Mouse (Mus musculus) forebrain, embryonic 12.5 days (tissue): ENCODE measurements at regions not wholly inside any gene's neighbourhood (a gene's known extent, or its start where the extent isn't known, plus 50 kb on each side); places are given as distances from the start of the nearest gene placed in this dataset.

Experiments used
- ATAC-seq: fragments of 200-750 bp; cut with Nextera tagmentation; 2 replicates; pipeline ENCODE4 v1.8.0; 2017; ENCODE audit warnings: moderate TSS enrichment; ENCODE audit not compliant: low FRiP score
- H3K27ac ChIP-seq: fragments of 300-500 bp; sonication (generic); 2 replicates; pipeline ENCODE4 v1.5.1; 2016; ENCODE audit warnings: mild to moderate bottlenecking
- H3K27me3 ChIP-seq: fragments of 300-500 bp; sonication (generic); 2 replicates; pipeline ENCODE4 v1.6.1; 2016; ENCODE audit warnings: mild to moderate bottlenecking
- H3K36me3 ChIP-seq: fragments of 300-500 bp; sonication (generic); replicated peaks from 2 replicates; pipeline ENCODE4 v1.6.1; 2016; ENCODE audit warnings: mild to moderate bottlenecking
- H3K4me1 ChIP-seq: fragments of 300-500 bp; sonication (generic); 2 replicates; pipeline ENCODE4 v1.6.1; 2016
- H3K4me2 ChIP-seq: fragments of 300-500 bp; sonication (generic); 2 replicates; pipeline ENCODE4 v1.6.1; 2016; ENCODE audit warnings: mild to moderate bottlenecking, moderate library complexity
- H3K4me3 ChIP-seq: fragments of 300-500 bp; sonication (generic); replicated peaks from 2 replicates; pipeline ENCODE4 v1.5.1; 2016; ENCODE audit warnings: mild to moderate bottlenecking
- H3K9ac ChIP-seq: fragments of 300-500 bp; sonication (generic); 2 replicates; pipeline ENCODE4 v1.6.1; 2016; ENCODE audit warnings: mild to moderate bottlenecking
- H3K9me3 ChIP-seq: fragments of 300-500 bp; sonication (generic); 2 replicates; pipeline ENCODE4 v1.6.1; 2016
- WGBS: fragments of 180-500 bp; shearing (Covaris S2); methylation state at CpG from one replicate; pipeline ENCODE4 v1.1.7; 2016; 5-methylcytosine and 5-hydroxymethylcytosine counted together

GRCm38 (mm10) chr6:11404101-11404500 is 503.2 kb downstream of the Ndufa4 start:
- no peak overlapping the region for H3K4me3 ChIP-seq
- H3K27ac ChIP-seq, result no peak overlapping the region
- H3K9ac ChIP-seq, result no peak overlapping the region
- no peaks in the 10 kb centered on the region for H3K4me1 ChIP-seq
- no peak for ATAC-seq
- H3K9me3 ChIP-seq, result no peaks in the 10 kb centered on the region
- no peaks in the 10 kb centered on the region for H3K27me3 ChIP-seq
- no peaks in the 10 kb centered on the region for H3K36me3 ChIP-seq
- 54% methylated on average over 2 of the region's 2 CpGs for WGBS
- no peak overlapping the region for H3K4me2 ChIP-seq

- no peak overlapping the region for H3K9ac ChIP-seq
- H3K4me1 ChIP-seq, result no peaks in the 10 kb centered on the region
- 0 out of 2 replicates have a peak, but pooled peaks have one; percentile 20 for ATAC-seq
- no peak overlapping the region for H3K27ac ChIP-seq
- H3K36me3 ChIP-seq, result no peaks in the 10 kb centered on the region
- H3K9me3 ChIP-seq, result no peaks in the 10 kb centered on the region
- no peaks in the 10 kb centered on the region for H3K27me3 ChIP-seq
- H3K4me3 ChIP-seq, result no peak overlapping the region
- WGBS, result 92% methylated on average over 1 of the region's 1 CpGs
- H3K4me2 ChIP-seq, result no peak overlapping the region
These were observed 548.2 kb downstream of the Ndufa4 start for GRCm38 (mm10) chr6:11359088-11359487.

GRCm38 (mm10) chr6:11353599-11353998 is 553.7 kb downstream of the Ndufa4 start:
- H3K9me3 ChIP-seq, result no peaks in the 10 kb centered on the region
- ATAC-seq, result no peak
- H3K36me3 ChIP-seq, result no peaks in the 10 kb centered on the region
- H3K4me2 ChIP-seq, result no peak overlapping the region
- H3K4me3 ChIP-seq, result no peak overlapping the region
- no peaks in the 10 kb centered on the region for H3K27me3 ChIP-seq
- H3K4me1 ChIP-seq, result no peaks in the 10 kb centered on the region
- no peak overlapping the region for H3K9ac ChIP-seq
- no peak overlapping the region for H3K27ac ChIP-seq
- WGBS, result 82% methylated on average over 3 of the region's 3 CpGs

GRCm38 (mm10) chr6:11334137-11334536 is 573.2 kb downstream of the Ndufa4 start:
- 43% methylated on average over 2 of the region's 2 CpGs for WGBS
- H3K4me3 ChIP-seq, result no peak overlapping the region
- no peaks in the 10 kb centered on the region for H3K9me3 ChIP-seq
- no peaks in the 10 kb centered on the region for H3K4me1 ChIP-seq
- H3K36me3 ChIP-seq, result no peaks in the 10 kb centered on the region
- no peak overlapping the region for H3K4me2 ChIP-seq
- ATAC-seq, result peak; percentile 44
- no peak overlapping the region for H3K27ac ChIP-seq
- no peaks in the 10 kb centered on the region for H3K27me3 ChIP-seq
- H3K9ac ChIP-seq, result no peak overlapping the region

- H3K4me3 ChIP-seq, result no peak overlapping the region
- WGBS, result 70% methylated on average over 3 of the region's 3 CpGs
- H3K4me1 ChIP-seq, result no peaks in the 10 kb centered on the region
- no peaks in the 10 kb centered on the region for H3K36me3 ChIP-seq
- H3K9ac ChIP-seq, result no peak overlapping the region
- 0 out of 2 replicates have a peak, but pooled peaks have one; percentile 20 for ATAC-seq
- H3K9me3 ChIP-seq, result no peaks in the 10 kb centered on the region
- H3K27me3 ChIP-seq, result no peaks in the 10 kb centered on the region
- no peak overlapping the region for H3K27ac ChIP-seq
- H3K4me2 ChIP-seq, result no peak overlapping the region
These were observed 593.6 kb downstream of the Ndufa4 start for GRCm38 (mm10) chr6:11313744-11314143.

- Histone ChIP-seq H3K4me2 (no peak overlapping the region), H3K36me3 (no peaks in the 10 kb centered on the region), H3K4me3 (no peak overlapping the region), H3K9ac (no peak overlapping the region), H3K27ac (no peak overlapping the region), H3K9me3 (no peaks in the 10 kb centered on the region), H3K27me3 (no peaks in the 10 kb centered on the region), H3K4me1 (peaks cover 4% of the 10 kb centered on the region; the same call in 1 of the 2 replicates)
- 68% methylated on average over 2 of the region's 2 CpGs for WGBS
- ATAC-seq, result no peak
These were observed 601.2 kb downstream of the Ndufa4 start for GRCm38 (mm10) chr6:11305979-11306534.

- Histone ChIP-seq H3K4me2 (no peak overlapping the region), H3K9ac (no peak overlapping the region), H3K27me3 (no peaks in the 10 kb centered on the region), H3K27ac (no peak overlapping the region), H3K9me3 (no peaks in the 10 kb centered on the region), H3K4me1 (no peaks in the 10 kb centered on the region), H3K4me3 (no peak overlapping the region), H3K36me3 (no peaks in the 10 kb centered on the region)
- ATAC-seq, result no peak
- WGBS, result 0% methylated on average over 2 of the region's 2 CpGs
These were observed 623.3 kb downstream of the Ndufa4 start for GRCm38 (mm10) chr6:11283990-11284389.

- H3K9me3 ChIP-seq, result no peaks in the 10 kb centered on the region
- ATAC-seq, result no peak
- H3K4me3 ChIP-seq, result no peak overlapping the region
- no peaks in the 10 kb centered on the region for H3K36me3 ChIP-seq
- H3K4me1 ChIP-seq, result no peaks in the 10 kb centered on the region
- H3K4me2 ChIP-seq, result no peak overlapping the region
- 76% methylated on average over 3 of the region's 3 CpGs for WGBS
- H3K9ac ChIP-seq, result no peak overlapping the region
- no peaks in the 10 kb centered on the region for H3K27me3 ChIP-seq
- no peak overlapping the region for H3K27ac ChIP-seq
These were observed 632.1 kb downstream of the Ndufa4 start for GRCm38 (mm10) chr6:11275214-11275613.
